Mouse (Mus musculus) ovary, adult 2 months (tissue): ENCODE data around the gene Rhox4a2. TPM values are rescaled to one million over a fixed set of nuclear protein-coding genes. Genes with fewer than 3 reads are reported as not detected.

ENCODE experiments used
- polyA plus RNA-seq: library from polyadenylated mRNA; depleted of rRNA; stranded (reverse); fragments of >200 nt; gene quantifications from 2 replicates; pipeline ENCODE4 v1.2.3, GENCODE M21; 2012; rRNA removed

The Rhox4a2 gene
- not detected in 2 replicates for polyA plus RNA-seq

DNA sequence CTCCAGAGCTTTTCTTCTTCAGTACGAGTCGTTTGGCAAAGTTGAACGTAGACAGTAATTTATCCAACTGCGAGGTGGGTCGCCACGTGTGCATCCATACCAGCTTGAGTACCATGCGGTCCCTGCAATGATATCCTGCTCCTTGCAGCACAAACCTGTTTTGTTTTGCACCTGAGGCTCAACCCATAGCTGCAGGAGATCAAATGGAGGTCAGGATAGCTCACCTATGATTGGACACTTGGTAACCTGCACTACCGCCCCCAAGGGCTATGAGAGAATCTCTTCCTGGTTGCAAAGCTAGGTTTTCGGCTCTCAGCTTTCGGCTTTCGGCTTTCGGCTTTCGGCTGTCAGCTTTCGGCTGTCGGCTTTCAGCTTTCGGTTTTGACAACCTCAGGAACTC is at the start of gene Rhox4a2:
Gene Rhox4a2, plus strand, starts transcription at position 301 of the 400 bp plus-strand sequence.

DNA sequence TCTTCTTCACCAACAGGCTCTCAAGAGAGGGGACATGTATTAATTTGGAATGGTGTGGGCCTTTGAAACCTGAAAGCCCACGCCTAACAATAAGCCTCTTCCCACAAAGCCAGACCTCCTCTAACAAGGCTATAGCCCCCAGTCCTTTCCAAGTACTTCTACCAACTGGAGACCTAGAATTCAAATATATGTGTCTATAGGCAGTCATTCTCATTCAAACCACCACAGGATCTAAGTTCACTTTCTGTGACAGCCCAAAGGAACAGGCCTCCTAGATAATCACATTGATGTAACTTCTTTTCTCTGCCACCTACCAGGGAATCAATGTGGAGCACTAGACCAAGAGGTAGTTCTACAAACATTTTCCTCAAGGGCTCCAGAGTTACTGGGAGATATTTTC is 10.9 kb upstream of the Rhox4a2 start, which contains the start of gene Rhox3a2:
Gene Rhox3a2, plus strand, starts transcription at position 301 of the 400 bp plus-strand sequence.

GRCm38 (mm10) chrX:37411767-37412166 is 21.1 kb downstream of the Rhox4a2 start, which contains the start of gene Rhox2b:
Gene Rhox2b, plus strand, starts transcription at chrX:37412067.

GRCm38 (mm10) chrX:37432194-37432593 is 41.5 kb downstream of the Rhox4a2 start, which contains the start of gene Rhox4b:
Gene Rhox4b, plus strand, starts transcription at chrX:37432494.

Other genes with a start within 250 kb of the Rhox4a2 start
- 7.0 and 7.1 TPM in 2 replicates for gene Akap14, start 222.0 kb upstream of the Rhox4a2 start, polyA plus RNA-seq
- 86.4 and 196 TPM in 2 replicates for gene Ndufa1, start 199.7 kb upstream of the Rhox4a2 start, polyA plus RNA-seq
- 2.1 and 2.3 TPM in 2 replicates for gene Rnf113a1, start 199.6 kb upstream of the Rhox4a2 start, polyA plus RNA-seq
- gene Gm9, start 179.8 kb upstream of the Rhox4a2 start, polyA plus RNA-seq, result not detected in 2 replicates
- 0.25 and 0.28 TPM in 2 replicates for gene Rhox1, start 168.6 kb upstream of the Rhox4a2 start, polyA plus RNA-seq
- not detected in 2 replicates for gene Rhox2a, start 145.9 kb upstream of the Rhox4a2 start, polyA plus RNA-seq
- not detected in 2 replicates for gene Rhox3a, start 140.9 kb upstream of the Rhox4a2 start, polyA plus RNA-seq
- not detected in 2 replicates for gene Rhox4a, start 125.5 kb upstream of the Rhox4a2 start, polyA plus RNA-seq
- gene Rhox3a2, start 10.8 kb upstream of the Rhox4a2 start, polyA plus RNA-seq, result not detected in 2 replicates
- not detected in 2 replicates for gene Rhox2b, start 21.2 kb downstream of the Rhox4a2 start, polyA plus RNA-seq
- not detected in 2 replicates for gene Rhox4b, start 41.6 kb downstream of the Rhox4a2 start, polyA plus RNA-seq
- gene Rhox2c, start 62.8 kb downstream of the Rhox4a2 start, polyA plus RNA-seq, result not detected in 2 replicates
- gene Rhox3c, start 67.7 kb downstream of the Rhox4a2 start, polyA plus RNA-seq, result not detected in 2 replicates
- not detected in 2 replicates for gene Rhox4c, start 89.5 kb downstream of the Rhox4a2 start, polyA plus RNA-seq
- not detected in 2 replicates for gene Rhox2d, start 102.6 kb downstream of the Rhox4a2 start, polyA plus RNA-seq
- not detected in 2 replicates for gene Rhox4d, start 123.5 kb downstream of the Rhox4a2 start, polyA plus RNA-seq
- gene Rhox2e, start 139.6 kb downstream of the Rhox4a2 start, polyA plus RNA-seq, result not detected in 2 replicates
- gene Rhox3e, start 151.2 kb downstream of the Rhox4a2 start, polyA plus RNA-seq, result not detected in 2 replicates
- gene Rhox4e, start 166.6 kb downstream of the Rhox4a2 start, polyA plus RNA-seq, result not detected in 2 replicates
- not detected in 2 replicates for gene Rhox2f, start 180.6 kb downstream of the Rhox4a2 start, polyA plus RNA-seq
- gene Rhox3f, start 190.1 kb downstream of the Rhox4a2 start, polyA plus RNA-seq, result not detected in 2 replicates
- not detected in 2 replicates for gene Rhox4f, start 216.9 kb downstream of the Rhox4a2 start, polyA plus RNA-seq
- not detected in 2 replicates for gene Rhox3g, start 237.8 kb downstream of the Rhox4a2 start, polyA plus RNA-seq